Mouse (Mus musculus) retina, embryonic 14.5 days (tissue): ENCODE results near the gene Bmp6.

Experiments
- DNase-seq: peaks from one replicate; pipeline ENCODE4 v3.0.0-alpha.2; 2015; ENCODE audit warnings: low spot score

Gene Bmp6

GRCm38 (mm10) chr13:38545460-38545859, 200.6 kb downstream of the Bmp6 start:
- no peak for DNase-seq

GRCm38 (mm10) chr13:38546754-38547153, 201.8 kb downstream of the Bmp6 start:
- no peak for DNase-seq

DNA sequence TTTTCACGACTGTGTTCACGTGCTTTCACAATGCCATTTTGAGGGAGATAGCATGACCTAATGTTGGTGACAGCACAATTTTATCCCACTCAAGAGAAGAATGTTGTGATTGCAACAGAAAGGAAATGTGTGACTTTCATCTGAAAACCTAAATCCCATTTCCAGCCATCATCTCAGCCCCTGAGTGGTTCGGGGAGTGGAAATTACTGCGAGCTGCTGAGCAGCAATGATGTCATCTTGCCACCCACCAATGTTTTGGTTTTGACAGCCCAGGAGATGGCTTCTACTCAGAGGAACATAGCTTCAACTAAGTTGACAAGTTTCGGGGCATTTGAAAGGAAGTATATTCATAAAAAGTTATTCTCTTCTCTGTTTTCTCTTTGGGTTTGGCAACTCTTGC, 202.8 kb downstream of the Bmp6 start:
- DNase-seq, result no peak

- DNase-seq, result no peak
Observed at GRCm38 (mm10) chr13:38548681-38549080, 203.8 kb downstream of the Bmp6 start.
